In genomic region chr9:42272690-42273089, GRCm38 (mm10) we compare ENCODE assay signal across 23 mouse cellular contexts. TPM values are rescaled to one million over a fixed set of nuclear protein-coding genes. Genes with fewer than 3 reads are reported as not detected.
DNase-seq lines count a peak whose midpoint lies in the region; ATAC-seq and TF ChIP-seq lines count a peak whose summit lies in the region.
"Had no signal": no experiment of that assay in that cellular context is flagged by ENCODE, and none has a peak within 500 bp of the region (broad histone marks: within the 10 kb centered on the region; RNA-seq: fewer than 3 reads in every experiment).

No protein-coding gene starts in this region.

- no peak for TF ChIP-seq EP300 in liver, postnatal 0 days (IDR thresholded peaks at IDR 0.05; ENCODE audit: low read depth)

- H3K36me3 ChIP-seq in liver, postnatal 0 days (replicated peaks; ENCODE audit: insufficient read depth, low read length): no peaks in the 10 kb centered on the region
- no peaks in the 10 kb centered on the region for H3K36me3 ChIP-seq in liver, embryonic 12.5 days
- H3K36me3 ChIP-seq: embryonic facial prominence, embryonic 12.5 days; hindbrain, embryonic 12.5 days; kidney, embryonic 15.5 days; limb, embryonic 13.5 days; liver, embryonic 15.5 days; midbrain, embryonic 10.5 days; neural tube, embryonic 15.5 days had no signal

- intact Hi-C loops in gastrocnemius, adult 2 months (cut with DNase I): no loop called here
- intact Hi-C loops in gastrocnemius, postnatal 36 days (cut with DNase I): no loop called here

- no peak overlapping the region for H3K4me2 ChIP-seq in liver, postnatal 0 days (ENCODE audit: low read depth, low read length)
- H3K4me2 ChIP-seq in liver, embryonic 12.5 days: no peak overlapping the region
- H3K4me2 ChIP-seq: embryonic facial prominence, embryonic 12.5 days; forebrain, embryonic 13.5 days; hindbrain, embryonic 12.5 days; kidney, embryonic 15.5 days; limb, embryonic 13.5 days; liver, embryonic 15.5 days; neural tube, embryonic 15.5 days had no signal

- 28% methylated on average over 4 of the region's 4 CpGs for WGBS in liver, postnatal 0 days (ENCODE audit: insufficient replicate concordance)
- 44% methylated on average over 4 of the region's 4 CpGs for whole genome bisulfite sequencing in liver, embryonic 12.5 days (ENCODE audit: insufficient replicate concordance)

- H3K9me3 ChIP-seq in liver, postnatal 0 days (ENCODE audit: low read length): no peaks in the 10 kb centered on the region
- no peaks in the 10 kb centered on the region for H3K9me3 ChIP-seq in liver, embryonic 12.5 days (replicated peaks)
- H3K9me3 ChIP-seq: embryonic facial prominence, embryonic 12.5 days; forebrain, embryonic 13.5 days; hindbrain, embryonic 12.5 days; kidney, embryonic 15.5 days; limb, embryonic 13.5 days; liver, embryonic 15.5 days; midbrain, embryonic 10.5 days; neural tube, embryonic 15.5 days had no signal

- TF ChIP-seq CTCF in gastrocnemius, adult 2 months (IDR thresholded peaks at IDR 0.05): no peak
- TF ChIP-seq CTCF in liver, postnatal 0 days (IDR thresholded peaks at IDR 0.05; ENCODE audit: low read depth): no peak

- DNase-seq in gastrocnemius, adult 2 months: peak; percentile 37
- no peak for DNase-seq in gastrocnemius, postnatal 36 days
- DNase-seq in liver, postnatal 0 days: no peak
- DNase-seq in 3T3-L1 (ENCODE audit: low read depth, low spot score): peak; percentile 71
- no peak for DNase-seq in lung, postnatal 14 days
- no peak for DNase-seq in cerebellum, postnatal 4 days (ENCODE audit: low spot score in 2 of 2)
- DNase-seq: adrenal gland, postnatal 14 days; cerebellum, adult 8-10 months; kidney, adult 11 months; kidney, postnatal 36 days; layer of hippocampus, postnatal 36 days; thymus, postnatal 36 days had no signal

- no peaks in the 10 kb centered on the region for H3K27me3 ChIP-seq in liver, postnatal 0 days (ENCODE audit: insufficient read depth, low read length)
- H3K27me3 ChIP-seq in liver, embryonic 12.5 days (replicated peaks): no peaks in the 10 kb centered on the region
- H3K27me3 ChIP-seq: embryonic facial prominence, embryonic 12.5 days; forebrain, embryonic 13.5 days; hindbrain, embryonic 12.5 days; kidney, embryonic 15.5 days; limb, embryonic 13.5 days; liver, embryonic 15.5 days; neural tube, embryonic 15.5 days had no signal

- H3K27ac ChIP-seq in gastrocnemius, adult 2 months: peak overlapping the region; percentile 16; the same call in 1 of the 2 replicates
- H3K27ac ChIP-seq in liver, postnatal 0 days (ENCODE audit: low read depth): peak overlapping the region; percentile 66
- no peak overlapping the region for H3K27ac ChIP-seq in liver, embryonic 12.5 days
- H3K27ac ChIP-seq in brown adipose tissue, adult 24 weeks (replicated peaks; ENCODE audit: low read depth, low read length): peak overlapping the region; percentile 50; the same call in 1 of the 2 replicates
- H3K27ac ChIP-seq: embryonic facial prominence, embryonic 12.5 days; forebrain, embryonic 13.5 days; hindbrain, embryonic 12.5 days; kidney, embryonic 15.5 days; limb, embryonic 13.5 days; liver, embryonic 15.5 days; midbrain, embryonic 10.5 days; neural tube, embryonic 15.5 days had no signal

- H3K4me1 ChIP-seq in liver, postnatal 0 days (ENCODE audit: insufficient read depth): peaks cover 23% of the 10 kb centered on the region
- 0 out of 2 replicates have a peak, but pooled peaks cover 5% of the 10 kb centered on the region for H3K4me1 ChIP-seq in liver, embryonic 12.5 days
- H3K4me1 ChIP-seq in brown adipose tissue, adult 24 weeks (ENCODE audit: control insufficient read depth, insufficient read depth, insufficient read length, low read length): peaks cover 11% of the 10 kb centered on the region; the same call in 1 of the 2 replicates
- H3K4me1 ChIP-seq: embryonic facial prominence, embryonic 12.5 days; forebrain, embryonic 13.5 days; hindbrain, embryonic 12.5 days; kidney, embryonic 15.5 days; limb, embryonic 13.5 days; midbrain, embryonic 10.5 days; neural tube, embryonic 15.5 days had no signal

- no peak overlapping the region for H3K9ac ChIP-seq in liver, postnatal 0 days (replicated peaks)
- no peak overlapping the region for H3K9ac ChIP-seq in liver, embryonic 12.5 days
- H3K9ac ChIP-seq: embryonic facial prominence, embryonic 12.5 days; forebrain, embryonic 13.5 days; hindbrain, embryonic 12.5 days; kidney, embryonic 15.5 days; limb, embryonic 13.5 days; liver, embryonic 15.5 days; neural tube, embryonic 15.5 days had no signal

- no peak for ATAC-seq in liver, postnatal 0 days
- no peak for ATAC-seq in liver, embryonic 12.5 days
- ATAC-seq: forebrain, embryonic 13.5 days; midbrain, embryonic 16.5 days had no signal

- H3K4me3 ChIP-seq in gastrocnemius, adult 2 months: no peak overlapping the region
- H3K4me3 ChIP-seq in liver, postnatal 0 days (ENCODE audit: low read depth, low read length): no peak overlapping the region
- no peak overlapping the region for H3K4me3 ChIP-seq in liver, embryonic 12.5 days
- H3K4me3 ChIP-seq in brown adipose tissue, adult 24 weeks (ENCODE audit: insufficient read depth, low read depth, low read length): no peak overlapping the region
- H3K4me3 ChIP-seq: embryonic facial prominence, embryonic 12.5 days; forebrain, embryonic 13.5 days; hindbrain, embryonic 12.5 days; kidney, embryonic 15.5 days; limb, embryonic 13.5 days; liver, embryonic 15.5 days; midbrain, embryonic 10.5 days; neural tube, embryonic 15.5 days had no signal

RNA-seq across cellular contexts. Expression of gene Sc5d, which starts 8.6 kb away (rescaled TPM):
- total RNA-seq in gastrocnemius, adult 2 months (2021): 10 to 100 TPM; 21.0 to 22.9 TPM
- total RNA-seq in gastrocnemius, postnatal 36 days (2021): 10 to 100 TPM; 18.3 to 19.9 TPM
- 146 and 151 TPM in 2 replicates for polyA plus RNA-seq in liver, postnatal 0 days (2015; fragmentation: Nextera tagmentation; extraction: Ambion mirVana)
- 60.9 and 64.8 TPM in 2 replicates for polyA plus RNA-seq in liver, embryonic 12.5 days (2016; fragmentation: Nextera tagmentation; extraction: Ambion mirVana)
- polyA plus RNA-seq in brown adipose tissue, adult 24 weeks (2012; ENCODE audit: insufficient read depth, insufficient read length, missing spikeins): 91.2 and 113 TPM in 2 replicates

Comparison
In these comparisons a context has a peak if more than half of its experiments do, and no peak if none do; other contexts are left out.
1. DNase-seq: peak in gastrocnemius, adult 2 months (single experiment) and 3T3-L1 (single experiment); none in gastrocnemius, postnatal 36 days (0 of 2), liver, postnatal 0 days (single experiment), lung, postnatal 14 days (single experiment) and cerebellum, postnatal 4 days (0 of 2).